Mouse (Mus musculus) liver, postnatal 0 days (tissue): ENCODE data around the gene Rmdn2. TPM values are rescaled to one million over a fixed set of nuclear protein-coding genes. Genes with fewer than 3 reads are reported as not detected.

Source experiments
- ATAC-seq: fragments of 200-750 bp; cut with Nextera tagmentation; 2 replicates; pipeline ENCODE4 v1.8.0; 2017; ENCODE audit warnings: mild to moderate bottlenecking, moderate library complexity
- DNase-seq: peaks from one replicate; pipeline ENCODE4 v3.0.0-alpha.2; 2016
- H3K27ac ChIP-seq: fragments of 300-500 bp; sonication (generic); 2 replicates; pipeline ENCODE4 v1.5.1; 2014; ENCODE audit warnings: antibody characterized with exemption, moderate library complexity, mild to moderate bottlenecking, low read depth
- H3K27me3 ChIP-seq: fragments of 300-500 bp; sonication (generic); 2 replicates; pipeline ENCODE4 v1.6.1; 2014; ENCODE audit warnings: low read length, control low read depth, mixed read lengths; ENCODE audit not compliant: insufficient read depth
- H3K36me3 ChIP-seq: fragments of 300-500 bp; sonication (generic); replicated peaks from 2 replicates; pipeline ENCODE4 v1.6.1; 2014; ENCODE audit warnings: mild to moderate bottlenecking, control low read depth, low read length, moderate library complexity, mixed read lengths; ENCODE audit not compliant: insufficient read depth
- H3K4me1 ChIP-seq: fragments of 300-500 bp; sonication (generic); 2 replicates; pipeline ENCODE4 v1.6.1; 2014; ENCODE audit warnings: antibody characterized with exemption, mild to moderate bottlenecking, control low read depth; ENCODE audit not compliant: insufficient read depth
- H3K4me2 ChIP-seq: fragments of 300-500 bp; sonication (generic); 2 replicates; pipeline ENCODE4 v1.6.1; 2014; ENCODE audit warnings: low read depth, mild to moderate bottlenecking, low read length, moderate library complexity, mixed read lengths
- H3K4me3 ChIP-seq: fragments of 300-500 bp; sonication (generic); 2 replicates; pipeline ENCODE4 v1.5.1; 2014; ENCODE audit warnings: low read depth, low read length
- H3K9ac ChIP-seq: fragments of 300-500 bp; sonication (generic); replicated peaks from 2 replicates; pipeline ENCODE4 v1.6.1; 2014; ENCODE audit warnings: mild to moderate bottlenecking, moderate library complexity
- H3K9me3 ChIP-seq: fragments of 300-500 bp; sonication (generic); 2 replicates; pipeline ENCODE4 v1.6.1; 2016; ENCODE audit warnings: mild to moderate bottlenecking, control low read depth, low read length, mixed read lengths
- CTCF ChIP-seq: sonication (generic); IDR thresholded peaks from 2 replicates; pipeline ENCODE4 v1.5.1; 2016; ENCODE audit warnings: antibody characterized with exemption, low read depth
- EP300 ChIP-seq: IDR thresholded peaks from 2 replicates; pipeline ENCODE4 v1.6.1; 2016; ENCODE audit warnings: antibody characterized with exemption, low read depth, mild to moderate bottlenecking
- WGBS: fragments of 180-500 bp; shearing (Covaris S2); extraction: QIAGEN DNeasy Blood & Tissue Kit; methylation state at CpG from one replicate; pipeline ENCODE4 v1.1.7; 2014; ENCODE audit not compliant: insufficient replicate concordance; 5-methylcytosine and 5-hydroxymethylcytosine counted together
- polyA plus RNA-seq: library from polyadenylated mRNA; unstranded; fragments of >200 nt; fragmentation: Nextera tagmentation; extraction: Ambion mirVana; gene quantifications from 2 replicates; pipeline ENCODE4 v1.2.1, GENCODE M21; 2015

The Rmdn2 gene
- polyA plus RNA-seq, 1 experiment from 2014 or later: 11.2 TPM

GRCm38 (mm10) chr17:79726613-79727012, 115.0 kb downstream of the Rmdn2 start:
- 0 out of 2 replicates have a peak, but pooled peaks cover 12% of the 10 kb centered on the region for H3K27me3 ChIP-seq
- DNase-seq (no peak), ATAC-seq (no peak)
- no peaks in the 10 kb centered on the region for H3K36me3 ChIP-seq
- no peak for TF ChIP-seq CTCF
- TF ChIP-seq EP300: no peak
- H3K27ac ChIP-seq: no peak overlapping the region
- WGBS: 76% methylated on average over 5 of the region's 5 CpGs
- H3K4me2 ChIP-seq: no peak overlapping the region
- H3K9ac ChIP-seq: no peak overlapping the region
- no peaks in the 10 kb centered on the region for H3K4me1 ChIP-seq
- H3K4me3 ChIP-seq: no peak overlapping the region
- no peaks in the 10 kb centered on the region for H3K9me3 ChIP-seq

DNA sequence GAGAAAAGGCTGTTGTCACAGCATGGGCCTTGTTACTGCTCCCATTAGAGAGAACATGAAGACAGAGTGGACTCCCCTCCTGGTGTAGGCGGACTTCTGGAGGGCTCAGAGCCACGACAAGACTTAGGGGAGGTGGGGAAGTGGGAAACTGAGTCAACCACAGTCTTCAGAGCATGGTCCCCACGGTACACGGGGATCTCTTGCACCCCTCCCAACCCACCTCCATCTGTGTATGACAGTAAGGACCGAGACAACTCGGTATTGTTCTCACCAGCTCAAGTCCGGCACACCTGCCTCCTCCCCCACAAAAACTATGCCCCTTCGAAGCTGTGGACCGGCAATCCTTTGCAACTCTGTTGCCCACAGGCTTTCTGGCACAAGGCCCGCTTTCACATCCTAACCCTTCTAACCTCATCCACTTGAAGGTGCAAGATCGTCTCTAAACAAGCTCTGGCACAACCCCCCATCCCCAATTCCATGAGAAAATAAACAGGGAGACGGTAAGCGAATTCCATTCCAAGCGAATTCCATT, 116.5 kb downstream of the Rmdn2 start:
- Histone ChIP-seq H3K27ac (no peak overlapping the region), H3K9ac (no peak overlapping the region), H3K36me3 (no peaks in the 10 kb centered on the region), H3K4me1 (no peaks in the 10 kb centered on the region), H3K9me3 (no peaks in the 10 kb centered on the region), H3K4me3 (no peak overlapping the region), H3K4me2 (no peak overlapping the region), H3K27me3 (0 out of 2 replicates have a peak, but pooled peaks cover 12% of the 10 kb centered on the region)
- WGBS: 26% methylated on average over 13 of the region's 14 CpGs
- no peak for DNase-seq
- ATAC-seq: no peak
- TF ChIP-seq CTCF: no peak

DNA sequence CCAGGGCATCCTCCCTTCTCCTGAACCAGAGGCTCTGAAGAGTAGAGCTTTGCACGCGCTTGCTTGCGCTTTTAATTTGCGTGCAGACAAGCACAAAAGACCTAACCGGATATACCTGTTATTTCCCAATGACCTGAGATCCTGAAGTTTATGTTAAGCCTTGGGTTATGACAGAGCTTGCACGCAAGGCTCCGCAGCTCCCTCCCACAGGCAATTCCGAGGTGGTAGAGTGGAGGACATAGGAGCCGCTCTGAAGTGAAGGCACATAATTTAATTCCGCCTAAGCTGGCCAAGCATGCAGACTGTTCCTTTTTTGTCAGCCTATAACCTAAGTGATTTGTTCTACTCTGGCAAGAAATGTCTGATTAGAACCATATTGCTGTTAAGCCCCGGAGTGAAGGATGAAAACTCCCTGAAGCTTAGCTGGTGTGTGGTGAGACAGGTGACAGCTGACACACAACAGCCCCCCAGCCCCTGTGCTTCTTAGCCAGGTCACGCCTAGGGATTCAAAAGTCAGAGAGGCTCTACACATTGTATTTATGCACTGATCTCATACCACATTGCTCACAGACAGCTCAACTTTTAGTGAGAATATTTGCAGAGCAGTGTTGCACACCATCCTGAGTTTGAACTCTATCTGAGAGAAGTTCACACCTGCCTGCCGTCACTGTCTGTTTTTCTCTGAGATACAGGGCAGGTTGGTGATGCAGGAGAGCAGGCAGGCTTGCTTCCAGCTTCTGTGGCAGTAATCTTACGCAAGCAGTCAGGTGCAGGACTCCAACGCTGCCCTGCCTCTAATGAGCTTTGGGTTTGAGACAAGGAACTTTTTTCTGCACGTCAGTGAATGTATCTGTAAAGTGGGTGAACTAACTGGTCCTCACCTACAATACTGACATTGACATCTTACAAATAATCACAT, 117.2 kb downstream of the Rmdn2 start:
- Histone ChIP-seq H3K4me1 (no peaks in the 10 kb centered on the region), H3K27me3 (0 out of 2 replicates have a peak, but pooled peaks cover 12% of the 10 kb centered on the region), H3K4me3 (no peak overlapping the region), H3K27ac (no peak overlapping the region), H3K9ac (no peak overlapping the region), H3K36me3 (no peaks in the 10 kb centered on the region), H3K4me2 (no peak overlapping the region), H3K9me3 (no peaks in the 10 kb centered on the region)
- WGBS: 43% methylated on average over 16 of the region's 16 CpGs
- no peak for DNase-seq
- TF ChIP-seq CTCF: no peak
- TF ChIP-seq EP300: no peak
- no peak for ATAC-seq

- H3K27ac ChIP-seq: no peak overlapping the region
- H3K9ac ChIP-seq: no peak overlapping the region
- no peaks in the 10 kb centered on the region for H3K4me1 ChIP-seq
- no peak overlapping the region for H3K4me3 ChIP-seq
- DNase-seq: no peak
- H3K36me3 ChIP-seq: no peaks in the 10 kb centered on the region
- 57% methylated on average over 8 of the region's 8 CpGs for WGBS
- ATAC-seq: no peak
- TF ChIP-seq CTCF (no peak), EP300 (no peak)
- H3K27me3 ChIP-seq: 0 out of 2 replicates have a peak, but pooled peaks cover 12% of the 10 kb centered on the region
- H3K4me2 ChIP-seq: no peak overlapping the region
- H3K9me3 ChIP-seq: no peaks in the 10 kb centered on the region
Measured at GRCm38 (mm10) chr17:79730988-79731387, 119.3 kb downstream of the Rmdn2 start.

DNA sequence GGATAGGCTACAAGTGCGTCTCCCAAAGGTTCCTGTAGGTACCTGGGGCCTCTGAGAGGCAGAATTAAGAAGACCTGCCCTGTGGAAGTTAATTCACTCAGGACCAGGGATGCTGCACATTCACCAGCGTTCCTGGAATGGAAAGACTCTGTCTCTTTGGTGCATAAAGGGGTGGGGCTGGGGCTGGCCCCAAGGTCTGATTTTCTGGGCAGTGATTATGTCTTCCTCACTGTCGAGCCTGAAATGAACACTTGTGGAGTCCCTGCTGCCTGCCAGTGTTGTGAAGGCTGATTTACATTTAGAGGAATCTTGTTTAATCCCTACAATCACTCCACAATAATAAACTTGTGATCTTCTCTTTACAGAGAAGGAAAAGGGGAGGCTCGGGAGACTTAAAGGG, 121.4 kb downstream of the Rmdn2 start:
- H3K4me3 ChIP-seq: no peak overlapping the region
- TF ChIP-seq EP300 (no peak), CTCF (no peak)
- no peak for ATAC-seq
- no peaks in the 10 kb centered on the region for H3K4me1 ChIP-seq
- no peak overlapping the region for H3K27ac ChIP-seq
- H3K9me3 ChIP-seq: no peaks in the 10 kb centered on the region
- H3K36me3 ChIP-seq: no peaks in the 10 kb centered on the region
- H3K4me2 ChIP-seq: no peak overlapping the region
- H3K27me3 ChIP-seq: 0 out of 2 replicates have a peak, but pooled peaks cover 7% of the 10 kb centered on the region
- no peak overlapping the region for H3K9ac ChIP-seq
- 60% methylated on average over 4 of the region's 4 CpGs for WGBS
- no peak for DNase-seq

- no peak for DNase-seq
- ATAC-seq: no peak
- TF ChIP-seq CTCF (no peak), EP300 (no peak)
- Histone ChIP-seq H3K4me2 (no peak overlapping the region), H3K4me1 (no peaks in the 10 kb centered on the region), H3K27ac (no peak overlapping the region), H3K4me3 (no peak overlapping the region), H3K9ac (no peak overlapping the region), H3K27me3 (no peaks in the 10 kb centered on the region), H3K36me3 (no peaks in the 10 kb centered on the region), H3K9me3 (no peaks in the 10 kb centered on the region)
- 72% methylated on average over 3 of the region's 3 CpGs for WGBS
Measured at GRCm38 (mm10) chr17:79737598-79737997, 125.9 kb downstream of the Rmdn2 start.
